Mouse (Mus musculus): ENCODE measurements at regions not wholly inside any gene's neighbourhood (a gene's known extent, or its start where the extent isn't known, plus 50 kb on each side); places are given as distances from the start of the nearest gene placed in this dataset.

- no peaks in the 10 kb centered on the region for H3K27me3 ChIP-seq (ENCODE audit: control insufficient read depth, insufficient read depth, low read length)
- 95% methylated on average over 6 of the region's 6 CpGs for WGBS
- no peak overlapping the region for H3K27ac ChIP-seq (ENCODE audit: low read length)
- no peaks in the 10 kb centered on the region for H3K9me3 ChIP-seq (ENCODE audit: control insufficient read depth, low read depth, low read length)
- H3K9ac ChIP-seq (replicated peaks; ENCODE audit: low read depth, low read length), result no peak overlapping the region
- H3K4me1 ChIP-seq (ENCODE audit: control insufficient read depth, insufficient read depth, low read length), result no peaks in the 10 kb centered on the region
- no peaks in the 10 kb centered on the region for H3K36me3 ChIP-seq (ENCODE audit: control insufficient read depth, insufficient read depth, low read length)
- no peak for ATAC-seq (ENCODE audit: insufficient number of reproducible peaks, insufficient read depth, low FRiP score, low read depth)
- no peak overlapping the region for H3K4me2 ChIP-seq (replicated peaks; ENCODE audit: low read depth, low read length)
- no peak overlapping the region for H3K4me3 ChIP-seq (ENCODE audit: low read depth, low read length)
Observed at GRCm38 (mm10) chr10:111882521-111882920, 89.9 kb upstream of the Krr1 start.

GRCm38 (mm10) chr10:111884701-111885100 lies 87.8 kb upstream of the Krr1 start:
- Histone ChIP-seq H3K27me3 (ENCODE audit: control insufficient read depth, insufficient read depth, low read length) (no peaks in the 10 kb centered on the region), H3K4me3 (ENCODE audit: low read depth, low read length) (no peak overlapping the region), H3K4me1 (ENCODE audit: control insufficient read depth, insufficient read depth, low read length) (no peaks in the 10 kb centered on the region), H3K9ac (replicated peaks; ENCODE audit: low read depth, low read length) (no peak overlapping the region), H3K27ac (ENCODE audit: low read length) (no peak overlapping the region), H3K4me2 (replicated peaks; ENCODE audit: low read depth, low read length) (no peak overlapping the region), H3K9me3 (ENCODE audit: control insufficient read depth, low read depth, low read length) (no peaks in the 10 kb centered on the region), H3K36me3 (ENCODE audit: control insufficient read depth, insufficient read depth, low read length) (no peaks in the 10 kb centered on the region)
- no peak for ATAC-seq (ENCODE audit: insufficient number of reproducible peaks, insufficient read depth, low FRiP score, low read depth)
- WGBS, result 83% methylated on average over 4 of the region's 4 CpGs

DNA sequence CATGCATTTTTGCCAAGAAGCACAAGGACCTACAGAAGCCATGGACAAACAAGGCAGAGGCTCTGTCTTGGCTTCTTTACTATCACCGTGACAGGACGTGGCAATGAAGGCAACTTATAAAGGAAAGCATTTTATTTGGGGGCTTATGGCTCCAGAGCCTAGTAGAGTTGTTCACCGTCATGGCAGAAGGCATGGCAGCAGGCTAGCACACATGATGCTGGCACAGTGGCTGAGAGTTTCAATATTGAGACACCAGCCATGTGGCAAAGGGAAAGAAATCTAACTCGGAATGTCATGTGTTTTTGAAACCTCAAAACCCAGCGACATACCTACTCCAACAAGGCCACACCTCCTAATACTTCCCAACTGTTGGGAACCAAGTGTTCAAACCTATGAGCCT lies 83.4 kb upstream of the Krr1 start:
- Histone ChIP-seq H3K4me2 (replicated peaks; ENCODE audit: low read depth, low read length) (no peak overlapping the region), H3K4me1 (ENCODE audit: control insufficient read depth, insufficient read depth, low read length) (0 out of 2 replicates have a peak, but pooled peaks cover 4% of the 10 kb centered on the region), H3K4me3 (ENCODE audit: low read depth, low read length) (no peak overlapping the region), H3K27ac (ENCODE audit: low read length) (no peak overlapping the region), H3K27me3 (ENCODE audit: control insufficient read depth, insufficient read depth, low read length) (no peaks in the 10 kb centered on the region), H3K36me3 (ENCODE audit: control insufficient read depth, insufficient read depth, low read length) (no peaks in the 10 kb centered on the region), H3K9me3 (ENCODE audit: control insufficient read depth, low read depth, low read length) (no peaks in the 10 kb centered on the region), H3K9ac (replicated peaks; ENCODE audit: low read depth, low read length) (no peak overlapping the region)
- 98% methylated on average over 5 of the region's 5 CpGs for WGBS
- ATAC-seq (ENCODE audit: insufficient number of reproducible peaks, insufficient read depth, low FRiP score, low read depth), result no peak

DNA sequence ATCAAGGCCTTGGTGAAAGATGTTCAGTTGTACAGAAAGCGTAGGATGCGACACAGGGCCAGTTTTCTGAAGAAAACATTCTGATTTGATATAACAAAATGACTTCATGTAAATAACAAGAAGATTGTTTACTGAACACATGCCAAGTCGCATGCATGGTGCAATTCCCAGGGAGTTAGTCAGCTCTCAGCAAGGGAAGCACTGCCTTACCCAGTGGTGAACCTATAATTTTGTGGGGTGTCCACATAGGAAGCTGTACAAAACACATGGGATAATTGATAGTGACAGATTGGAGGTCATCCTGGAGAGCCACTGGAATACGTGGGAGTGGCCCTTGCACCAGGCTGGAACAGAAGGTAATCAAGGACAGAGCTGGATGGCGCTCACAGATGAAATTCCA lies 79.0 kb upstream of the Krr1 start:
- H3K27me3 ChIP-seq (ENCODE audit: control insufficient read depth, insufficient read depth, low read length), result no peaks in the 10 kb centered on the region
- no peaks in the 10 kb centered on the region for H3K36me3 ChIP-seq (ENCODE audit: control insufficient read depth, insufficient read depth, low read length)
- H3K4me1 ChIP-seq (ENCODE audit: control insufficient read depth, insufficient read depth, low read length), result 0 out of 2 replicates have a peak, but pooled peaks cover 4% of the 10 kb centered on the region
- no peak overlapping the region for H3K4me2 ChIP-seq (replicated peaks; ENCODE audit: low read depth, low read length)
- H3K4me3 ChIP-seq (ENCODE audit: low read depth, low read length), result no peak overlapping the region
- H3K27ac ChIP-seq (ENCODE audit: low read length), result peak overlapping the region; percentile 87; the same call in 1 of the 2 replicates
- WGBS, result 60% methylated on average over 5 of the region's 5 CpGs
- H3K9ac ChIP-seq (replicated peaks; ENCODE audit: low read depth, low read length), result no peak overlapping the region
- ATAC-seq (ENCODE audit: insufficient number of reproducible peaks, insufficient read depth, low FRiP score, low read depth), result no peak
- no peaks in the 10 kb centered on the region for H3K9me3 ChIP-seq (ENCODE audit: control insufficient read depth, low read depth, low read length)

DNA sequence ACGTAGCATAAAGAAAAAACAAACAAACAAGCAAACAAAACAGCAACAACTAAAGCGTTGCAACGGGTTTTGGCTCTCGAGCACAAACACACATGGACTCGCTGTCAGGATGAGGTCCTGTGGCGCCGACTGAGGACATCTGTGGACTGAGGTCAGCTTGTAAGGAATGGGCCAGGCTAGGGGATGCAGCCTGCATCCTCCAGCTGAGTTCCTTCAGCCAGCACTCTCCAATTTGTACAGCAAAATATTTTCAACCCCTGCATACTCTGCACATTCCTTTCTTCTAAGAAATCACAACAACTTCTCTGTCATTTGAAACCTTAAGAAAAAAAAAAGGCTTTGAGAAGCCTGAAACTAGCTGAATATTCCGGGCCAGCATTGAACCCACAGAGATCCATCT lies 78.5 kb upstream of the Krr1 start:
- Histone ChIP-seq H3K9me3 (ENCODE audit: control insufficient read depth, low read depth, low read length) (no peaks in the 10 kb centered on the region), H3K9ac (replicated peaks; ENCODE audit: low read depth, low read length) (no peak overlapping the region), H3K36me3 (ENCODE audit: control insufficient read depth, insufficient read depth, low read length) (no peaks in the 10 kb centered on the region), H3K4me2 (replicated peaks; ENCODE audit: low read depth, low read length) (no peak overlapping the region), H3K4me1 (ENCODE audit: control insufficient read depth, insufficient read depth, low read length) (0 out of 2 replicates have a peak, but pooled peaks cover 4% of the 10 kb centered on the region), H3K27ac (ENCODE audit: low read length) (peak overlapping the region; percentile 87; the same call in 1 of the 2 replicates), H3K27me3 (ENCODE audit: control insufficient read depth, insufficient read depth, low read length) (no peaks in the 10 kb centered on the region), H3K4me3 (ENCODE audit: low read depth, low read length) (no peak overlapping the region)
- ATAC-seq (ENCODE audit: insufficient number of reproducible peaks, insufficient read depth, low FRiP score, low read depth), result peak; percentile 86; the same call in 1 of the 2 replicates
- 42% methylated on average over 8 of the region's 8 CpGs for WGBS

DNA sequence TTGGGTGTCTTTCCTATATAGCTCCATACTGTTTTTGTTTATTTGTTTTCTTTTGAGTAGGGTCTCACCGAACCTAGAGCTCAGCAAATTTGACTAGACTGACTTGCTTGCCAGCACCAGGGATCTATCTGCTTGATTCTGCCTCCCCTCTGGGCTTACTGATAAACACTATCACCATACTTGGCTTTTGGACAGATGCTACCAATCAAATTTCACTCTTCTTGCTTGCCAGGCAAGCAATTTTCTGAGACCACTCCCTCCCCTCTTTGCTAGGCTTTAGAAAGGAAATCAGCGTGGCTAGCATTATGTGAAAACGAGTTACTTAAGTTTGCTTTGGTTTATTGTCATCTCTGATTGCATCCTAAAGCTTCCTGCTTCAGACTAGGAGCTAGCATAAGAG lies 75.1 kb upstream of the Krr1 start:
- Histone ChIP-seq H3K36me3 (ENCODE audit: control insufficient read depth, insufficient read depth, low read length) (no peaks in the 10 kb centered on the region), H3K4me3 (ENCODE audit: low read depth, low read length) (no peak overlapping the region), H3K9ac (replicated peaks; ENCODE audit: low read depth, low read length) (no peak overlapping the region), H3K27ac (ENCODE audit: low read length) (no peak overlapping the region), H3K4me2 (replicated peaks; ENCODE audit: low read depth, low read length) (no peak overlapping the region), H3K9me3 (ENCODE audit: control insufficient read depth, low read depth, low read length) (no peaks in the 10 kb centered on the region), H3K27me3 (ENCODE audit: control insufficient read depth, insufficient read depth, low read length) (no peaks in the 10 kb centered on the region), H3K4me1 (ENCODE audit: control insufficient read depth, insufficient read depth, low read length) (0 out of 2 replicates have a peak, but pooled peaks cover 4% of the 10 kb centered on the region)
- no peak for ATAC-seq (ENCODE audit: insufficient number of reproducible peaks, insufficient read depth, low FRiP score, low read depth)
- 48% methylated on average over 3 of the region's 3 CpGs for WGBS

- Histone ChIP-seq H3K9me3 (ENCODE audit: control insufficient read depth, low read depth, low read length) (no peaks in the 10 kb centered on the region), H3K27ac (ENCODE audit: low read length) (no peak overlapping the region), H3K4me2 (replicated peaks; ENCODE audit: low read depth, low read length) (no peak overlapping the region), H3K27me3 (ENCODE audit: control insufficient read depth, insufficient read depth, low read length) (no peaks in the 10 kb centered on the region), H3K9ac (replicated peaks; ENCODE audit: low read depth, low read length) (no peak overlapping the region), H3K4me3 (ENCODE audit: low read depth, low read length) (no peak overlapping the region), H3K4me1 (ENCODE audit: control insufficient read depth, insufficient read depth, low read length) (no peaks in the 10 kb centered on the region), H3K36me3 (ENCODE audit: control insufficient read depth, insufficient read depth, low read length) (no peaks in the 10 kb centered on the region)
- ATAC-seq (ENCODE audit: insufficient number of reproducible peaks, insufficient read depth, low FRiP score, low read depth), result no peak
- 77% methylated on average over 17 of the region's 17 CpGs for WGBS
Observed at GRCm38 (mm10) chr10:111900723-111901716, 71.4 kb upstream of the Krr1 start.

DNA sequence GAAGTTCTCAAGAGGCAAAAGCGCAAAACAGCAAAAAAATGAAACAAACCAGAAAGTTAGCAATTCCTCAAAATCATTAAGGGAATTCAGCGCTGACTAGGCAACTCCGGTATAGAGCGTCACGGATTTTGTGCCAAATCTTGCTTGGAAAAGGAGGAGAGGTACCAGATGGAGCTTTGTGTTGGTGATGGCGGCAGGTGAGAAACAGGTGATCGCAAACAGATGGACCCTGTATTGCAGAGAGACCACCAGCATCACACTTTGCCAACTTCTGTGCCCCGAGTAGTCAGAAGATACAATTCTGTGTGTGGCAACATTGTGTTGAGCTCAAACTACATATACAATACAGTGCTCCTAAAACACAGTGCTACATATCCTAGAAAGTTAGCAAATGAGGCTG lies 68.5 kb upstream of the Krr1 start:
- ATAC-seq (ENCODE audit: insufficient number of reproducible peaks, insufficient read depth, low FRiP score, low read depth), result no peak
- 93% methylated on average over 8 of the region's 8 CpGs for WGBS

More for the DNA sequence above, 68.5 kb upstream of the Krr1 start:
- Histone ChIP-seq H3K4me2 (replicated peaks; ENCODE audit: low read depth, low read length) (no peak overlapping the region), H3K4me3 (ENCODE audit: low read depth, low read length) (no peak overlapping the region), H3K36me3 (ENCODE audit: control insufficient read depth, insufficient read depth, low read length) (no peaks in the 10 kb centered on the region), H3K9ac (replicated peaks; ENCODE audit: low read depth, low read length) (no peak overlapping the region), H3K9me3 (ENCODE audit: control insufficient read depth, low read depth, low read length) (no peaks in the 10 kb centered on the region), H3K27me3 (ENCODE audit: control insufficient read depth, insufficient read depth, low read length) (no peaks in the 10 kb centered on the region), H3K27ac (ENCODE audit: low read length) (no peak overlapping the region), H3K4me1 (ENCODE audit: control insufficient read depth, insufficient read depth, low read length) (no peaks in the 10 kb centered on the region)

Measured in stomach, embryonic 14.5 days (tissue).